Mouse (Mus musculus): ENCODE measurements at regions not wholly inside any gene's neighbourhood (a gene's known extent, or its start where the extent isn't known, plus 50 kb on each side); places are given as distances from the start of the nearest gene placed in this dataset.

DNA sequence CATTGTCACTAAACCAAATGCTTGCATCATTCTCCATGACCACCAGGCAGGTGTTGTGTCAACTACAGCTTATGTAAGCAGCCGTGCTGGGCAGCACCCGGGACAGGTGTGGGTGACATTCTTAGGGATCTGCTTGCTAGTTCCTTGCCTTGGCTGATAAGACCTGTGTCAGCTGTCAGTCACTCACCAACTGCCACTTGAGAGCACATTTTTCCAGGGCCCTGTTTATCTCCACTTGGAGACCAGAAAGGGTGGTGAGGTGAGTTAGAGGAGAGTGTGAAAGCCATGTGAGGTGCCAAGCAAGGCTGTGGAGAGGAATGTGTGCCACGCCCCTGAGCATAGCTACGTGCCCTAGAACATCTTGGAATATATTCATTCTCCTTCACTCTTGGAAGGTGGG is 209.1 kb upstream of the Irx2 start:
- TF ChIP-seq CTCF (IDR thresholded peaks at IDR 0.05; ENCODE audit: low read depth) (no peak), EP300 (IDR thresholded peaks at IDR 0.05; ENCODE audit: low read depth) (no peak)

All from liver, postnatal 0 days (tissue).